Mouse (Mus musculus): ENCODE measurements at regions not wholly inside any gene's neighbourhood (a gene's known extent, or its start where the extent isn't known, plus 50 kb on each side); places are given as distances from the start of the nearest gene placed in this dataset.

GRCm38 (mm10) chr4:153707218-153707617 lies 224.6 kb upstream of the Ajap1 start:
- Histone ChIP-seq H3K9ac (ENCODE audit: low read depth, low read length) (no peak overlapping the region), H3K4me1 (replicated peaks; ENCODE audit: insufficient read depth, low read length) (no peaks in the 10 kb centered on the region), H3K27me3 (ENCODE audit: insufficient read depth, low read length) (no peaks in the 10 kb centered on the region), H3K36me3 (ENCODE audit: insufficient read depth, low read length) (no peaks in the 10 kb centered on the region), H3K9me3 (replicated peaks; ENCODE audit: low read length) (no peaks in the 10 kb centered on the region), H3K4me2 (ENCODE audit: low read length) (no peak overlapping the region), H3K4me3 (replicated peaks; ENCODE audit: low read depth, low read length) (no peak overlapping the region), H3K27ac (no peak overlapping the region)
- no peak for TF ChIP-seq CTCF (IDR thresholded peaks at IDR 0.05; ENCODE audit: low read depth)
- WGBS: 43% methylated on average over 7 of the region's 8 CpGs
- DNase-seq (ENCODE audit: low spot score) (peak; percentile 16), ATAC-seq (replicated peaks; ENCODE audit: low FRiP score, low read depth) (no peak)

GRCm38 (mm10) chr4:153714995-153715645 lies 232.5 kb upstream of the Ajap1 start:
- Histone ChIP-seq H3K4me1 (replicated peaks; ENCODE audit: insufficient read depth, low read length) (no peaks in the 10 kb centered on the region), H3K27ac (no peak overlapping the region), H3K36me3 (ENCODE audit: insufficient read depth, low read length) (no peaks in the 10 kb centered on the region), H3K4me3 (replicated peaks; ENCODE audit: low read depth, low read length) (no peak overlapping the region), H3K4me2 (ENCODE audit: low read length) (no peak overlapping the region), H3K27me3 (ENCODE audit: insufficient read depth, low read length) (no peaks in the 10 kb centered on the region), H3K9me3 (replicated peaks; ENCODE audit: low read length) (no peaks in the 10 kb centered on the region), H3K9ac (ENCODE audit: low read depth, low read length) (no peak overlapping the region)
- ATAC-seq (replicated peaks; ENCODE audit: low FRiP score, low read depth): no peak
- no peak for TF ChIP-seq CTCF (IDR thresholded peaks at IDR 0.05; ENCODE audit: low read depth)
- WGBS: 47% methylated on average over 6 of the region's 6 CpGs
- no peak for DNase-seq (ENCODE audit: low spot score)

GRCm38 (mm10) chr4:153717273-153717672 lies 234.7 kb upstream of the Ajap1 start:
- no peak overlapping the region for H3K9ac ChIP-seq (ENCODE audit: low read depth, low read length)
- no peak overlapping the region for H3K4me3 ChIP-seq (replicated peaks; ENCODE audit: low read depth, low read length)
- H3K27me3 ChIP-seq (ENCODE audit: insufficient read depth, low read length): no peaks in the 10 kb centered on the region
- ATAC-seq (replicated peaks; ENCODE audit: low FRiP score, low read depth) (no peak), DNase-seq (ENCODE audit: low spot score) (no peak)
- no peak overlapping the region for H3K27ac ChIP-seq
- 68% methylated on average over 12 of the region's 12 CpGs for WGBS
- H3K4me1 ChIP-seq (replicated peaks; ENCODE audit: insufficient read depth, low read length): no peaks in the 10 kb centered on the region
- H3K36me3 ChIP-seq (ENCODE audit: insufficient read depth, low read length): no peaks in the 10 kb centered on the region
- TF ChIP-seq CTCF (IDR thresholded peaks at IDR 0.05; ENCODE audit: low read depth): no peak
- H3K9me3 ChIP-seq (replicated peaks; ENCODE audit: low read length): no peaks in the 10 kb centered on the region
- no peak overlapping the region for H3K4me2 ChIP-seq (ENCODE audit: low read length)

GRCm38 (mm10) chr4:153724045-153724444 lies 233.0 kb upstream of the A430005L14Rik start:
- H3K9me3 ChIP-seq (replicated peaks; ENCODE audit: low read length): no peaks in the 10 kb centered on the region
- no peaks in the 10 kb centered on the region for H3K27me3 ChIP-seq (ENCODE audit: insufficient read depth, low read length)
- DNase-seq (ENCODE audit: low spot score): no peak
- TF ChIP-seq CTCF (IDR thresholded peaks at IDR 0.05; ENCODE audit: low read depth): no peak
- H3K27ac ChIP-seq: no peak overlapping the region
- peaks cover 7% of the 10 kb centered on the region; the same call in 1 of the 2 replicates for H3K4me1 ChIP-seq (replicated peaks; ENCODE audit: insufficient read depth, low read length)
- no peak overlapping the region for H3K9ac ChIP-seq (ENCODE audit: low read depth, low read length)
- no peaks in the 10 kb centered on the region for H3K36me3 ChIP-seq (ENCODE audit: insufficient read depth, low read length)
- WGBS: 76% methylated on average over 14 of the region's 14 CpGs
- H3K4me3 ChIP-seq (replicated peaks; ENCODE audit: low read depth, low read length): no peak overlapping the region
- H3K4me2 ChIP-seq (ENCODE audit: low read length): no peak overlapping the region
- ATAC-seq (replicated peaks; ENCODE audit: low FRiP score, low read depth): no peak

GRCm38 (mm10) chr4:153727273-153727672 lies 229.8 kb upstream of the A430005L14Rik start:
- no peak for TF ChIP-seq CTCF (IDR thresholded peaks at IDR 0.05; ENCODE audit: low read depth)
- H3K4me1 ChIP-seq (replicated peaks; ENCODE audit: insufficient read depth, low read length): peaks cover 7% of the 10 kb centered on the region; the same call in 1 of the 2 replicates
- no peaks in the 10 kb centered on the region for H3K9me3 ChIP-seq (replicated peaks; ENCODE audit: low read length)
- ATAC-seq (replicated peaks; ENCODE audit: low FRiP score, low read depth) (no peak), DNase-seq (ENCODE audit: low spot score) (peak; percentile 19)
- no peaks in the 10 kb centered on the region for H3K27me3 ChIP-seq (ENCODE audit: insufficient read depth, low read length)
- no peak overlapping the region for H3K4me2 ChIP-seq (ENCODE audit: low read length)
- no peaks in the 10 kb centered on the region for H3K36me3 ChIP-seq (ENCODE audit: insufficient read depth, low read length)
- no peak overlapping the region for H3K4me3 ChIP-seq (replicated peaks; ENCODE audit: low read depth, low read length)
- 43% methylated on average over 10 of the region's 10 CpGs for WGBS
- H3K9ac ChIP-seq (ENCODE audit: low read depth, low read length): no peak overlapping the region
- no peak overlapping the region for H3K27ac ChIP-seq

- Histone ChIP-seq H3K27ac (no peak overlapping the region), H3K4me3 (replicated peaks; ENCODE audit: low read depth, low read length) (no peak overlapping the region), H3K4me1 (replicated peaks; ENCODE audit: insufficient read depth, low read length) (peaks cover 7% of the 10 kb centered on the region; the same call in 1 of the 2 replicates), H3K27me3 (ENCODE audit: insufficient read depth, low read length) (no peaks in the 10 kb centered on the region), H3K9ac (ENCODE audit: low read depth, low read length) (no peak overlapping the region), H3K9me3 (replicated peaks; ENCODE audit: low read length) (no peaks in the 10 kb centered on the region), H3K36me3 (ENCODE audit: insufficient read depth, low read length) (no peaks in the 10 kb centered on the region), H3K4me2 (ENCODE audit: low read length) (no peak overlapping the region)
- WGBS: 30% methylated on average over 10 of the region's 10 CpGs
- ATAC-seq (replicated peaks; ENCODE audit: low FRiP score, low read depth): no peak
- TF ChIP-seq CTCF (IDR thresholded peaks at IDR 0.05; ENCODE audit: low read depth): no peak
- peak; percentile 32 for DNase-seq (ENCODE audit: low spot score)
Observed at GRCm38 (mm10) chr4:153727896-153728422, 229.1 kb upstream of the A430005L14Rik start.
